Mouse (Mus musculus): ENCODE data around the gene Mlxipl.
"Not testable (repeated sequence)": the region's sequence is repeated elsewhere in the genome, so short reads cannot be mapped to it uniquely, and the experiment has no call there.

Gene Mlxipl

GRCm38 (mm10) chr5:135089653-135090052 is at the start of gene Mlxipl:
TSS of gene Mlxipl (plus strand) at chr5:135089890.
- DNase-seq: no peak

- no peak for DNase-seq
These were observed 49.6 kb upstream of the Mlxipl start for GRCm38 (mm10) chr5:135040059-135040458.

GRCm38 (mm10) chr5:135040777-135041176 is 48.9 kb upstream of the Mlxipl start:
- no peak for DNase-seq

GRCm38 (mm10) chr5:135042105-135042788 is 47.4 kb upstream of the Mlxipl start:
- no peak for DNase-seq

- no peak for DNase-seq
These were observed 45.1 kb upstream of the Mlxipl start for GRCm38 (mm10) chr5:135044575-135044974.

GRCm38 (mm10) chr5:135048539-135048938 is 41.2 kb upstream of the Mlxipl start:
- DNase-seq: no peak

- not testable (repeated sequence) for DNase-seq
These were observed 40.4 kb upstream of the Mlxipl start for GRCm38 (mm10) chr5:135049268-135049667.

GRCm38 (mm10) chr5:135053356-135053755 is 36.3 kb upstream of the Mlxipl start:
- DNase-seq: no peak

GRCm38 (mm10) chr5:135063629-135064381 is 25.9 kb upstream of the Mlxipl start, which contains the start of gene Dnajc30:
TSS of gene Dnajc30 (plus strand) at chr5:135064202.
- peak; percentile 94 to 96 for DNase-seq

- DNase-seq: no peak
These were observed 25.3 kb upstream of the Mlxipl start for GRCm38 (mm10) chr5:135064382-135064766.

- not testable (repeated sequence) for DNase-seq
These were observed 24.7 kb upstream of the Mlxipl start, which contains the start of gene Bud23 for GRCm38 (mm10) chr5:135064909-135065446. TSS of gene Bud23 (minus strand) at chr5:135064959.

- no peak for DNase-seq
These were observed 23.7 kb upstream of the Mlxipl start for GRCm38 (mm10) chr5:135066008-135066407.

- DNase-seq: no peak
These were observed 19.2 kb upstream of the Mlxipl start for GRCm38 (mm10) chr5:135070448-135070847.

- DNase-seq: no peak
These were observed 17.6 kb upstream of the Mlxipl start for GRCm38 (mm10) chr5:135072061-135072460.

GRCm38 (mm10) chr5:135072720-135073119 is 17.0 kb upstream of the Mlxipl start:
- DNase-seq: no peak

- DNase-seq: no peak
These were observed 16.1 kb upstream of the Mlxipl start for GRCm38 (mm10) chr5:135073349-135074150.

- no peak for DNase-seq
These were observed 14.0 kb upstream of the Mlxipl start for GRCm38 (mm10) chr5:135075655-135076054.

- no peak for DNase-seq
These were observed 13.3 kb upstream of the Mlxipl start for GRCm38 (mm10) chr5:135076368-135076767.

GRCm38 (mm10) chr5:135076931-135077505 is 12.7 kb upstream of the Mlxipl start:
- no peak for DNase-seq

GRCm38 (mm10) chr5:135077564-135078481 is 11.9 kb upstream of the Mlxipl start, which contains the start of gene Vps37d:
TSS of gene Vps37d (minus strand) at chr5:135078266.
- DNase-seq: peak; percentile 85 to 88

GRCm38 (mm10) chr5:135078482-135078810 is 11.2 kb upstream of the Mlxipl start:
- no peak for DNase-seq

All from thymus, postnatal 36 days (tissue).